Mouse (Mus musculus): ENCODE measurements around the gene Plscr3. TPM values are rescaled to one million over a fixed set of nuclear protein-coding genes. Genes with fewer than 3 reads are reported as not detected.
A peak's percentile ranks its signal among the peaks of the same experiment; 100 is the strongest.

The Plscr3 gene
- total and polyA plus RNA-seq, 3 experiments: 4.6 to 26.0 TPM; not detected in 1

DNA sequence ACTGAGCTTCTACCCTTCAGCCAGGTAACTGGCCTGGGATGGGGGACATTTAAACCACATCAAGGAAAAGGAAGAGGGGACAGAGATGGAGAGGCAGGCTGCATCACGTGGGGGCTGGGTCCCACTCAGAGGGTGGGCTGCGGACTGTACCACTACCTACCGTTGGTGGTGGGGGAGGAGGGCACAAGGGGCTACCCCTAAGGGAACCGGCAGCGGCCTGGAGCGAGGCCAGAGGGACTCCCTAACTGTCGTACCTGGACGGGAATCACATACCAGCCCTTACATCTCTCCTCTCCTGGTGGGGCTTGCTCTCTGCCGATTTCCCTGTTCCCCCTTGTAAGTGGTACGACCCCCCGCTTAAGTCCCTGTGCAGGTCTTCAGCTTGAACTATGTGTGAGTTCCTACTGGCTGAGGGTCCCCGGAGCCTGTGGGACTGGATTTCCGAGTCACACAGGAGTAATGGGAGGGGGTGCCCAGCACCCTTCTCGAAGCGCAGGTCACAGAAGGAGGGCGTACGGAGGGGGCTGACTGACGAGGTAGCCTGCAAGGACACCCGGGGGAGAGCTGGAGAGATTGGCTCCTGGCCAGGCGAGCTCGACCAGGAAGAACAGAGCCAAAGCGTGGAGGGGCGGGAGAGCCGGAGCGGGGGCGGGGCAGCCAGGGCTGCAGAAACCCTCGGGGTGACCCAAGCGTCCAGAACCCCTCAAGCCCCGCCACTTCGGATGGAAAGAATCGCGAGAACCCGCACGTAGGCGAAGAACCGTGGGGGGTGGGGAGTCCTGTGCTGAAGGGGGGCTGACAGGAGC lies 45.6 kb upstream of the Plscr3 start:
- Histone ChIP-seq H3K36me3 (ENCODE audit: control insufficient read depth in 1 of 2, insufficient read depth in 2 of 2, low read length in 2 of 2) (peaks cover 0 to 8% of the 10 kb centered on the region in 2 experiments; a peak in 2 of 4 replicates), H3K9me3 (replicated peaks; ENCODE audit: insufficient read depth, low read length) (no peaks in the 10 kb centered on the region), H3K4me3 (ENCODE audit: control insufficient read depth in 1 of 2, insufficient read depth in 1 of 2, low read depth in 2 of 2, low read length in 2 of 2) (peak overlapping the region; percentile 58 to 89), H3K9ac (ENCODE audit: control insufficient read depth, low read depth, low read length, poor library complexity, severe bottlenecking) (peak overlapping the region; percentile 77), H3K79me2 (ENCODE audit: control insufficient read depth, insufficient read depth, low read length, poor library complexity) (peaks cover 8% of the 10 kb centered on the region; the same call in 1 of the 2 replicates), H3K4me1 (ENCODE audit: control insufficient read depth in 1 of 2, insufficient read depth in 2 of 2, low read length in 2 of 2) (peaks cover 5 to 21% of the 10 kb centered on the region in 2 experiments; a peak in 3 of 4 replicates), H3K27ac (ENCODE audit: control insufficient read depth, low read depth, low read length) (peak overlapping the region; percentile 74), H3K27me3 (ENCODE audit: control insufficient read depth in 1 of 2, insufficient read depth in 2 of 2, low read length in 2 of 2) (no peaks in the 10 kb centered on the region)
- TF ChIP-seq MAZ (IDR thresholded peaks at IDR 0.05; ENCODE audit: low read depth, low read length) (peak; percentile 32), MYC (IDR thresholded peaks at IDR 0.05; ENCODE audit: low read depth, low read length) (0 out of 2 replicates have a peak, but pooled peaks have one; percentile 14), MEF2A (IDR thresholded peaks at IDR 0.05; ENCODE audit: extremely low read depth, insufficient replicate concordance, low read depth, low read length, poor library complexity, severe bottlenecking) (no peak), TCF12 (IDR thresholded peaks at IDR 0.05; ENCODE audit: low read depth, low read length) (peak; percentile 2; the same call in 1 of the 2 replicates), MXI1 (IDR thresholded peaks at IDR 0.05; ENCODE audit: low read depth, low read length) (peak; percentile 31), MAFK (IDR thresholded peaks at IDR 0.05; ENCODE audit: borderline replicate concordance, low read depth, low read length) (no peak), SIN3A (IDR thresholded peaks at IDR 0.05; ENCODE audit: low read length) (peak; percentile 39; the same call in 1 of the 2 replicates), MAX (IDR thresholded peaks at IDR 0.05; ENCODE audit: low read length) (peak; percentile 35; the same call in 1 of the 2 replicates), ZC3H11A (IDR thresholded peaks at IDR 0.05; ENCODE audit: low read depth, low read length) (no peak), TBP (IDR thresholded peaks at IDR 0.05; ENCODE audit: low read depth, low read length) (peak; percentile 57; the same call in 1 of the 2 replicates), GABPA (IDR thresholded peaks at IDR 0.05; ENCODE audit: low read depth, low read length) (no peak), HCFC1 (IDR thresholded peaks at IDR 0.05; ENCODE audit: low read depth, low read length) (peak; percentile 39; the same call in 1 of the 2 replicates), USF1 (IDR thresholded peaks at IDR 0.05; ENCODE audit: low read depth, low read length) (peak; percentile 91), MYB (IDR thresholded peaks at IDR 0.05; ENCODE audit: low read depth, low read length) (no peak), E2F4 (IDR thresholded peaks at IDR 0.05; ENCODE audit: borderline replicate concordance, low read depth, low read length) (no peak), ELF1 (IDR thresholded peaks at IDR 0.05; ENCODE audit: low read depth, low read length) (peak; percentile 72), JUND (IDR thresholded peaks at IDR 0.05; ENCODE audit: low read depth, low read length) (no peak), POLR2AphosphoS2 (IDR thresholded peaks at IDR 0.05; ENCODE audit: low read length) (no peak; the same call in 1 of the 2 replicates), ZMIZ1 (IDR thresholded peaks at IDR 0.05; ENCODE audit: low read depth, low read length) (peak; percentile 43), SMC3 (IDR thresholded peaks at IDR 0.05; ENCODE audit: low read depth, low read length) (no peak), USF2 (IDR thresholded peaks at IDR 0.05; ENCODE audit: borderline replicate concordance in 1 of 2, insufficient read depth in 1 of 2, low read depth in 1 of 2, low read length in 2 of 2) (peak in 1 of 2 experiments; percentile 67; a peak in 1 of 4 replicates), RCOR1 (IDR thresholded peaks at IDR 0.05; ENCODE audit: low read depth, low read length) (no peak), TAL1 (IDR thresholded peaks at IDR 0.05; ENCODE audit: low read length) (no peak), CHD1 (IDR thresholded peaks at IDR 0.05; ENCODE audit: low read depth, low read length) (peak; percentile 99), NRF1 (IDR thresholded peaks at IDR 0.05; ENCODE audit: insufficient read depth, low read depth, low read length, poor library complexity, severe bottlenecking) (no peak), NELFE (IDR thresholded peaks at IDR 0.05; ENCODE audit: low read depth, low read length) (peak; percentile 55), POLR2A (IDR thresholded peaks at IDR 0.05; ENCODE audit: control insufficient read depth in 1 of 2, insufficient read depth in 1 of 2, low read depth in 1 of 2, low read length in 2 of 2, poor library complexity in 1 of 2) (peak; percentile 35 to 71), ZNF384 (IDR thresholded peaks at IDR 0.05; ENCODE audit: low read depth, low read length) (no peak), ETS1 (IDR thresholded peaks at IDR 0.05; ENCODE audit: low read depth, low read length) (peak; percentile 34; the same call in 1 of the 2 replicates), CHD2 (IDR thresholded peaks at IDR 0.05; ENCODE audit: low read length) (peak; percentile 90)
- peak; percentile 93 for DNase-seq (ENCODE audit: low read depth, low spot score)

All from MEL (cell line).